Mouse (Mus musculus) lung, embryonic 14.5 days (tissue): Measurements from ENCODE around the gene Cysrt1. TPM values are rescaled to one million over a fixed set of nuclear protein-coding genes. Genes with fewer than 3 reads are reported as not detected.
"Not testable (repeated sequence)": the region's sequence is repeated elsewhere in the genome, so short reads cannot be mapped to it uniquely, and the experiment has no call there.

Experiments
- ATAC-seq: fragments of 200-750 bp; cut with Nextera tagmentation; 2 replicates; pipeline ENCODE4 v1.8.0; 2017; ENCODE audit warnings: mild to moderate bottlenecking, moderate TSS enrichment, moderate library complexity; ENCODE audit not compliant: insufficient read depth
- DNase-seq: peaks from one replicate; pipeline ENCODE4 v3.0.0-alpha.2; 2015
- H3K27ac ChIP-seq: fragments of 300-500 bp; sonication (generic); 2 replicates; pipeline ENCODE4 v1.5.1; 2014; ENCODE audit warnings: low read depth, mild to moderate bottlenecking, moderate library complexity
- H3K27me3 ChIP-seq: fragments of 300-500 bp; sonication (generic); 2 replicates; pipeline ENCODE4 v1.6.1; 2014; ENCODE audit warnings: low read length, control low read depth; ENCODE audit not compliant: insufficient read depth
- H3K36me3 ChIP-seq: fragments of 300-500 bp; sonication (generic); 2 replicates; pipeline ENCODE4 v1.6.1; 2014; ENCODE audit warnings: control low read depth; ENCODE audit not compliant: insufficient read depth
- H3K4me1 ChIP-seq: fragments of 300-500 bp; sonication (generic); 2 replicates; pipeline ENCODE4 v1.6.1; 2014; ENCODE audit warnings: antibody characterized with exemption, control low read depth; ENCODE audit not compliant: insufficient read depth
- H3K4me2 ChIP-seq: fragments of 300-500 bp; sonication (generic); 2 replicates; pipeline ENCODE4 v1.6.1; 2014; ENCODE audit warnings: mild to moderate bottlenecking
- H3K4me3 ChIP-seq: fragments of 300-500 bp; sonication (generic); 2 replicates; pipeline ENCODE4 v1.5.1; 2014; ENCODE audit warnings: low read depth, low read length
- H3K9ac ChIP-seq: fragments of 300-500 bp; sonication (generic); 2 replicates; pipeline ENCODE4 v1.6.1; 2014
- H3K9me3 ChIP-seq: fragments of 300-500 bp; sonication (generic); 2 replicates; pipeline ENCODE4 v1.6.1; 2016; ENCODE audit warnings: low read depth, low read length, control low read depth
- CTCF ChIP-seq: IDR thresholded peaks from 2 replicates; pipeline ENCODE4 v1.5.1; 2016; ENCODE audit warnings: antibody characterized with exemption, low read depth
- WGBS: fragments of 180-500 bp; shearing (Covaris S2); extraction: QIAGEN DNeasy Blood & Tissue Kit; methylation state at CpG from one replicate; pipeline ENCODE4 v1.1.7; 2014; 5-methylcytosine and 5-hydroxymethylcytosine counted together
- polyA plus RNA-seq: library from polyadenylated mRNA; unstranded; fragments of >200 nt; fragmentation: Nextera tagmentation; extraction: Ambion mirVana; gene quantifications from 2 replicates; pipeline ENCODE4 v1.2.1, GENCODE M21; 2014

Cysrt1 gene
- polyA plus RNA-seq, 1 experiment from 2014 or later, result not detected

DNA sequence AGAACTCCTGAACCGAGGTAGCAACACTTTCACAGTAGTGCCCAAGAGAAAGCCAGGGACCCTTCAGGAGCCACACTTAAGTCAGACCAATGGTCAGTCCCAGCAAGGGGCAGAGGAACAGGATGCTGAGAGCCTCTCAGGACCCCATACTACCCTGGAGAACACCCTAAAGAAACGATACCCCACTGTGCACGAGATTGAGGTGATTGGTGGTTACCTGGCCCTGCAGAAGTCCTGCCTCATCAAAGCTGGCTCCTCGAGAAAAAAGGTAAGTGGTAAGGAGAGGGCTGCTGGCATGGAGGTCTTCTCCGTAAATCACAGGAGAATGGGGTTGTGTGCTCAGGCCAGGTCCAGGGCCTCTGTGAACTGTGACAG lies 22.0 kb upstream of the Cysrt1 start:
- WGBS, result 70% methylated on average over 5 of the region's 5 CpGs
- no peak overlapping the region for H3K27ac ChIP-seq
- H3K27me3 ChIP-seq, result peaks cover 16% of the 10 kb centered on the region
- no peak overlapping the region; the same call in 1 of the 2 replicates for H3K9ac ChIP-seq
- no peaks in the 10 kb centered on the region for H3K9me3 ChIP-seq
- H3K4me2 ChIP-seq, result peak overlapping the region; percentile 100; the same call in 1 of the 2 replicates
- ATAC-seq (no peak), DNase-seq (no peak)
- H3K36me3 ChIP-seq, result peaks cover 10% of the 10 kb centered on the region; the same call in 1 of the 2 replicates
- H3K4me1 ChIP-seq, result no peaks in the 10 kb centered on the region
- H3K4me3 ChIP-seq, result peak overlapping the region; percentile 74; the same call in 1 of the 2 replicates
- TF ChIP-seq CTCF, result no peak

DNA sequence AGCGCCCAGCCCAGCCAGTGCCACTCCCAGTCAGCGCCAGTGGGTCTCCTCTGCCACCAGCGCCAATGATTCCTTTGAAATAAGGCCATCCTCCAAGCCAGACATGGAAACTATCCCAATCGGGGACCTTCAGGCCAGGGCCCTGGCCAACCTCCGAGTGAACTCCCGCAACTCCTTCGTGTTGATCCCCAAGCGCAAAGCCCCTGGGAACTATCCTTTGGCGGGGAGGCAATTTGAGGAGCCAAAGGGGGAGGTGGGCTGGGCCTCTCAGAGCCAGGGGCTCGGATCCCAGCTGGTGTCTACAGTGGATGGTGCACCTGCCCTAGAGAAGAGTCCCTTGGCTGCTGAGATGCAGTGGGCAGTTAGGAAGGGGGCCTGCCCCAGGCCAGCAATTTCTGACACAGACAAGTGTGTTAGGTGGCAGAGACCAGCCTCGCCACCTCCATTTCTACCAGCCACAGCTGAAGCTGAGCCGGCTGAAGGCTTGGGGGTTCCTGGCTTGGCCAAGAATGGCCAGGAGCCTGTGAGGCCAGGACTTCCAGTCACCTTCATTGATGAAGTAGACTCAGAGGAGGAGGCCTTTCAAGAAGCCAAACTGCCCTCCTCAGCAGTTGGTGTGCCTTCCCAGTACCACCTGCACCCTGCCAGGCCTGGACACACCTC lies 21.5 kb upstream of the Cysrt1 start:
- WGBS, result 19% methylated on average over 12 of the region's 12 CpGs
- no peaks in the 10 kb centered on the region for H3K4me1 ChIP-seq

DNA sequence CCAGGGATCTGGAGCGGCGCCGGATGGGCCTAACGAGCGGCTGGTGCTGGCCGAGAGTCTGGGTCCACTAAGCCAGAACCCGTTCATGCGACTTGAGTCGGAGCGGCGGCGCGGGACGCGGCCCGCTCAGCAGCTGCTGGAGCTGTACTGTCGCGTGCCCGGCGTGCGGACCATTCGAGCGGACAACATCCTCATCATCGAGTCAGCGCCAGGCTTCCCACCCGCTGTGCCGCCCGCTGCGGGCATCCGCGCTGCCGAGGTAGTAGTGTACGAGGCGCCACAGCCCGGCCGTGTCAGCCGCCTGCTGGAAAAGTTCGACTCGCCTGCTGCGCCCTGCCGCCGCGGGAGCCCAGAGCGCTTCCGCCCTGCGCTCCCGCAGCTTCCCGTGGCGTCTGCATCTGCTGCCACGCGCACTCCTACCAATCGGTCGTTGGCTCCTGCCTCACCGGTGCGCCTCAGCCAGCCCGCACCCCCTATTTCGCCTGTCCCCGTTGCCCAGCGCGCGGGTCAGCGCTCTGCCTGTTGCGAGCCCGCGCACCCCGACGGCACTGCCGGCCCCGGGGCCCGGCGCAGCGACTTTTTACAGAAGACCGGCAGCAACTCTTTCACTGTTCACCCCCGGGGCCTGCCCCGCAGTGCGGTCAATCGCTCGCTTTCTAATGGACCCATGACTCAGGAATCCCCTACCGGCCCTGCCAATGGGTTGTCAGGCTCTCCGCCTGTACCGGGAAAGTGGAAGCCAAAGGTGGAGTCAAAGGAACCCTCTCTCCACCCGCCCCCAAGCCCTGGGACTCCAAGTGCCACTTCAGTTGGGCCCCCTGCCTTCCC lies 20.8 kb upstream of the Cysrt1 start:
- Histone ChIP-seq H3K36me3 (no peaks in the 10 kb centered on the region), H3K27ac (no peak overlapping the region), H3K4me1 (no peaks in the 10 kb centered on the region), H3K9ac (peak overlapping the region; percentile 54), H3K4me2 (peak overlapping the region; percentile 100), H3K4me3 (peak overlapping the region; percentile 74), H3K9me3 (no peaks in the 10 kb centered on the region), H3K27me3 (peaks cover 16% of the 10 kb centered on the region)
- no peak for TF ChIP-seq CTCF
- peak; percentile 49 for DNase-seq
- ATAC-seq, result peak; percentile 28
- WGBS, result under 1% methylated on average over 82 of the region's 82 CpGs

More for the DNA sequence above, 21.5 kb upstream of the Cysrt1 start:
- H3K36me3 ChIP-seq, result peaks cover 5% of the 10 kb centered on the region; the same call in 1 of the 2 replicates
- TF ChIP-seq CTCF, result no peak
- H3K9me3 ChIP-seq, result no peaks in the 10 kb centered on the region
- DNase-seq (no peak), ATAC-seq (no peak)
- peak overlapping the region; percentile 74 for H3K4me3 ChIP-seq
- H3K27me3 ChIP-seq, result peaks cover 16% of the 10 kb centered on the region
- H3K4me2 ChIP-seq, result peak overlapping the region; percentile 100
- no peak overlapping the region for H3K27ac ChIP-seq
- H3K9ac ChIP-seq, result peak overlapping the region; percentile 54

DNA sequence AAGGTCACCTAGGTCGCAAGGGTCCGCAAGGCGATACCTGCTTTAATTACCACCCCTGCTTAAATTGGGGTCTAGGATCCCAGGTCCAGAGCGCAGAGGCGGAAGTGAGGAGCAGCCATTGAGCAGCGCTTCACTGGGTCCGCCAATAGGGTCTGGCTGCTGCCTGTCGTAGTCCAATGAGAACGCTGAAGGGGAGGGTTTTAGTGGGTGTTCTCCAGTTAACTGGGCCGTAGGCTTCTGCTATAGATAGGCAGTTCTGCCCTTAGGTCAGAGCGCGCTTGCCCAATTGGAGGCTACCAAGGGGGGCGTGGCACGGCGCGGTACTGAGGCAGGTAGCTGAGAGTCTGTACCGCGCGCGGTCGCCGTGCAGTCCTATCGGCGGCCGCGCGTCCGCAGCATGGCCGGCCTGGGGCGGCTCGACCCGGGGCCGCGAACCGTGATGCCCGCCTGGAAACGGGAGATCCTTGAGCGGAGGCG lies 20.1 kb upstream of the Cysrt1 start, which contains the start of gene Tprn:
TSS of gene Tprn (plus strand) at position 328 of the 477 bp plus-strand sequence.
- H3K9ac ChIP-seq, result peak within 1 kb of the TSS; percentile 54
- no peak within 1 kb of the TSS for H3K27ac ChIP-seq
- under 1% methylated on average over 39 of the region's 39 CpGs for WGBS
- H3K4me2 ChIP-seq, result peak within 1 kb of the TSS; percentile 100
- no peak for TF ChIP-seq CTCF
- peak within 1 kb of the TSS; percentile 74 for H3K4me3 ChIP-seq
- DNase-seq, result peak; percentile 97
- H3K27me3 ChIP-seq, result peaks cover 16% of the 10 kb centered on the region
- no peaks in the 10 kb centered on the region for H3K36me3 ChIP-seq
- ATAC-seq, result peak; percentile 99
- no peaks in the 10 kb centered on the region for H3K4me1 ChIP-seq
- no peaks in the 10 kb centered on the region for H3K9me3 ChIP-seq

DNA sequence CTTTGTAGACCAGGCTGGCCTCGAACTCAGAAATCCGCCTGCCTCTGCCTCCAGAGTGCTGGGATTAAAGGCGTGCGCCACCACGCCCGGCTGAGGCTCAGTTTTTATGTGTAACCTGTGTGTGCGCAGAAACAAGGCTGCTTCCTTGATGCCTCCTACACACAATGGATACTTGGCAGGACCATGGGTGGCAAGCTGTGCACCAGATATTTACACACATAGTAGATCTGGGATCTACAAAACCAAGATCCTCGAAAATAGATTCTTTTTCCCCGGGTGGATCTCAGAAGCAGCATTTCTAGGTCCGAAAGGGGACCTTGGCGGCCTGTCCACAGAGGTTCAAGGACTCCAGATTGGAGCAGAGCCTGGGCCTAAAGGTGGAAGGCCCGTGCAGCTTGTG lies 19.6 kb upstream of the Cysrt1 start:
- WGBS, result 44% methylated on average over 12 of the region's 12 CpGs
- H3K27me3 ChIP-seq, result peaks cover 16% of the 10 kb centered on the region

DNA sequence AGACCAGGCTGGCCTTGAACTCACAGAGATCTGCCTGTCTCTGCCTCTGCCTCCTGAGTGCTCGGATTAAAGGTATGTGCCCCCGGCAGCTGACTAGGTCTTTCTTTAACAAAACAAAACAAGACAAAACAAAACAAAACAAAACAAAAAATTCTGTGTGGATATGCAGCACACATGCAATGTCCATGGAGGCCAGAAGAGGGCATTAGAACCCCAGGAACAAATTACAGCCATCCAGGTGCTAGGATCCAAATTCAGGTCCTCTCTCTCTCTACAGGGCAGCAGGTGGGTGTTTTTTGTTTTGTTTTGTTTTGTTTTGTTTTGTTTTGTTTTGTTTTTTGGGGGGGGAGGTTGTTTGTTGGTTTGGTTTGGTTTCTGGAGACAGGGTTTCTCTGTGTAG lies 16.6 kb upstream of the Cysrt1 start:
- no peaks in the 10 kb centered on the region for H3K9me3 ChIP-seq
- DNase-seq (no peak), ATAC-seq (no peak)
- 53% methylated on average over 2 of the region's 2 CpGs for WGBS
- no peak overlapping the region for H3K9ac ChIP-seq
- H3K4me2 ChIP-seq, result no peak overlapping the region
- H3K36me3 ChIP-seq, result no peaks in the 10 kb centered on the region
- TF ChIP-seq CTCF, result peak; percentile 47
- no peak overlapping the region for H3K4me3 ChIP-seq
- peaks cover 9% of the 10 kb centered on the region for H3K27me3 ChIP-seq
- H3K4me1 ChIP-seq, result peaks cover 8% of the 10 kb centered on the region; the same call in 1 of the 2 replicates
- no peak overlapping the region for H3K27ac ChIP-seq

More for the DNA sequence above, 19.6 kb upstream of the Cysrt1 start:
- Histone ChIP-seq H3K4me1 (no peaks in the 10 kb centered on the region), H3K36me3 (no peaks in the 10 kb centered on the region), H3K9ac (no peak overlapping the region; the same call in 1 of the 2 replicates), H3K27ac (no peak overlapping the region), H3K4me3 (peak overlapping the region; percentile 74), H3K9me3 (no peaks in the 10 kb centered on the region), H3K4me2 (peak overlapping the region; percentile 100)
- no peak for TF ChIP-seq CTCF
- ATAC-seq (peak; percentile 9; the same call in 1 of the 2 replicates), DNase-seq (no peak)

DNA sequence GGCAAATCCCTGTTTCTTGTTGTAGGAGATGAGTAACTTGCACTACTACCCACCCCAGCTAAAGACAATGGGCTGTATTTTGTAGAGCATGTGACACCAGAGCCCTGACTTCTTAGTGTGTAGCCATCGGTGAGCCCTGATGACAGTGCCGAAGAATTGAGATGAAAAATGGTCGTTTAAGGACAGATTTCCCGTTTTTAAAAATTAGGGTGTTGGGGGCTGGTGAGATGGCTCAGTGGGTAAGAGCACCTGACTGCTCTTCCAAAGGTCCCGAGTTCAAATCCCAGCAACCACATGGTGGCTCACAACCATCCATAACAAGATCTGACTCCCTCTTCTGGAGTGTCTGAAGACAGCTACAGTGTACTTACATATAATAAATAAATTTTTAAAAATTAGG lies 15.0 kb upstream of the Cysrt1 start:
- WGBS, result 80% methylated on average over 5 of the region's 5 CpGs
- DNase-seq, result not testable (repeated sequence)

More for the DNA sequence above, 15.0 kb upstream of the Cysrt1 start:
- not testable (repeated sequence) for H3K9me3 ChIP-seq, H3K4me1 ChIP-seq, H3K9ac ChIP-seq, H3K4me3 ChIP-seq, ATAC-seq, H3K4me2 ChIP-seq, H3K27me3 ChIP-seq, H3K27ac ChIP-seq, H3K36me3 ChIP-seq
